Mouse (Mus musculus): Measurements from ENCODE around the gene Kidins220.

- no peak for TF ChIP-seq CTCF (IDR thresholded peaks at IDR 0.05; ENCODE audit: borderline replicate concordance, insufficient read depth, low read length)
- TF ChIP-seq POLR2A (IDR thresholded peaks at IDR 0.05; ENCODE audit: low read depth, low read length): no peak
Observed at GRCm38 (mm10) chr12:24963393-24964022, 11.2 kb upstream of the Kidins220 start.
